Mouse (Mus musculus) erythroid progenitor cell, adult 5-6 weeks (primary cell): ENCODE data around the gene Gm38431. TPM values are rescaled to one million over a fixed set of nuclear protein-coding genes. Genes with fewer than 3 reads are reported as not detected.

Source experiments
- ATAC-seq: replicated peaks from 2 replicates; pipeline ENCODE4 v1.8.0; 2016; ENCODE audit warnings: moderate number of reproducible peaks, mild to moderate bottlenecking, moderate TSS enrichment, inconsistent platforms; ENCODE audit not compliant: poor library complexity, low FRiP score, severe bottlenecking
- total RNA-seq, 2 experiments: library from RNA; stranded (forward) in 1 of 2; stranded (reverse) in 1 of 2; fragments of 150-400 nt in 1 of 2; fragments of 186-747, 209-891 nt in 1 of 2; gene quantifications; 2 replicates each; pipeline versions ENCODE4 v1.2.3 to v1.2.4; 2015 to 2017; ENCODE audit warnings: low replicate concordance in 2 of 2

The Gm38431 gene
- total RNA-seq (2015; ENCODE audit: low replicate concordance), result 30.6 and 34.0 TPM in 2 replicates
- total RNA-seq (2017; ENCODE audit: low replicate concordance), result 4.2 TPM in 1 of 2 replicates, not detected in the other

DNA sequence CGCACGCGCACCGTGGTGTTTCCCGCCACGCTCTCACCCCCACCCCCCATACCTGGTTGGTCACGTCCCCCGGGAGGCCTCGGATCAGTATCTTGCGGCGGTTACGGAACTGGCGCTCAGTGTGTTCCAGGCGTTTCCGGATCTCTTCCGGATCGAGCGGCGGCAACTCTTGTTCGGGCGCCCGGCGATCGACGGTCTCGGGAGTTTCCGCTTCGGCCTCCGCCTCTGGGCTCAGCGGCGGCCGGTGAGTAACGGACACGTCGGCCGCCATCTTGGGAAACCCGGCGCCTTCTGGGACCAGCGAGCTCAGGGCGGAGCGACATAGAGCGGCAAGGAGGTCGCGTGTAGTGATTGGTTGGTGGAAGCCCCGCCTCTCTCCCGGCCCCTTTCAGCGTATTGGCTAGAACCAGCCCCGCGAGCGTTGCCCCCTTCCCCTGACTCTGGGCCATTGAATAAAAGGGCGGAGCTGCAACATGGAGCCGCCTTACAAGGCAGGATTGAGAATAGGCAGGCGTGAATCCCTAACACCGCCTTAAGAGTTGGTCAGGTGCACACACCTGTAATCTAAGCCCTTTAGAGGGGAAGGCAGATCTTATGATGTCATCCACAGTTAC, at the start of gene Gm38431, which contains the start of gene Raver1:
Gene Gm38431 (minus strand): TSS at position 291 of the 614 bp plus-strand sequence.
Gene Raver1 (minus strand): TSS at position 302 of the 614 bp plus-strand sequence.
- ATAC-seq, result peak; percentile 98

DNA sequence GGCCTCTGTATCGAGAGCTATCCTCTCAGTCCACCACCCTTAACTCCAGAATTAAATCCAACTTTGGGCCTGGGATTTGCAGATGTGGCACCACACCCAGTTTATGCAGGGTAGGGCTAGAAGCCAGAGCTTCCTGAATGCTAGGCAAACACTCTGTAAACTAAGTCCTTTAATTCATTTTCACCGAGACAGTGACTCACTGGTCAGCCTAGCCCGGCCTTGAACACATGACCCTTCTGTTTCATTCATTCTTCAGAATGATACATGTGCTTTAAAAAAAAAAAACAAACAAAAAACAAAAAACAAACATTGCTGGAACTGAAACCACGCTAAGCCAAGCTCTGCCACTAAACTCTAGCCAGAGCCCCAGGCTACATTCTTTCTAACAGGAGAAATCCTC, 46.6 kb upstream of the Gm38431 start:
- ATAC-seq, result no peak

GRCm38 (mm10) chr9:21137229-21137628, 45.4 kb upstream of the Gm38431 start:
- ATAC-seq, result peak; percentile 68

DNA sequence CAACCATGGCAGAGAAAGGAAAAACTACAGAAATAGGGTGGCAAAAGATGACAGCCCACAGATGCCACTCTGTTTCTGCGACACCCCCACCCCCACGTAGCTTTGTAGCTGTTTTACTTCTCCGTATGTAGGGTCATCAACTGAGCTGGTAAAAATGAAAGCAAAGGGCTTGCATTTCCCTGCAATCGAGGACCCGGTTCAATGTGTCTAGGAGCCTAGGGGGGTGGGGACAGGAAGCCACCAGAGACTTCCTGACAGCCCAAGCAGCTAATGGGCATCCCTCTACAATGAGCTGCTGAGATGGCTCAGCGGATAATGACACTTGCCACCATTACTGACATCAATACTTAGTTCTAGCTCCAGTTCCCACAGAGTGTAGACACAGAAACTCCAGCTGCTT, 44.6 kb upstream of the Gm38431 start:
- ATAC-seq, result no peak

GRCm38 (mm10) chr9:21135941-21136381, 44.2 kb upstream of the Gm38431 start:
- ATAC-seq, result no peak

DNA sequence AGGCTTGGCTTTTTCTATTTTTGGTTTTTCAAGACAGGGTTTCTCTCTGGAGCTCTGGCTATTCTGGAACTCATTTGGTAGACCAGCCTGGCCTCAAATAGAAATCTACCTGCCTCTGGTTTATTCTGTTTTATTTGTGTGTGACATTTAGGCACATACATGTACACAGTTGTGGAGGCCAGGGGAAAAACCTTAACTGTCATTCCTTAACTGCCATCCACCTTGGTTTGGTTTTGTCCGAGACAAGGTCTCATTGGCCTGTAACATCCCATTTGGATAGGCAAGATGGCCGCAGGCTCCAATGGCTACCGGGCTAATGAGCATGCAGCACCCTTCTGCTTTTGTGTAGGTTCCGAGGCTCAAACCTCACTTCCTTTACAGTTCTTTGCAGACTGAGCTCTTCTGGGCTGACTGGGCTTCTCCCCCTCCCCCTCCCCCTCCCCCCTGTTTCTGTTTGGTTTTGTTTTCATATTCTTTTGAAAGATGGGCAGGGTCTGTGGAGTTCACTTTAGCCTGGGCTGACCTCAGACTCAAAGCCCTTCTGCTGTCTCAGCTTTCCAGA, 43.6 kb upstream of the Gm38431 start:
- no peak for ATAC-seq

DNA sequence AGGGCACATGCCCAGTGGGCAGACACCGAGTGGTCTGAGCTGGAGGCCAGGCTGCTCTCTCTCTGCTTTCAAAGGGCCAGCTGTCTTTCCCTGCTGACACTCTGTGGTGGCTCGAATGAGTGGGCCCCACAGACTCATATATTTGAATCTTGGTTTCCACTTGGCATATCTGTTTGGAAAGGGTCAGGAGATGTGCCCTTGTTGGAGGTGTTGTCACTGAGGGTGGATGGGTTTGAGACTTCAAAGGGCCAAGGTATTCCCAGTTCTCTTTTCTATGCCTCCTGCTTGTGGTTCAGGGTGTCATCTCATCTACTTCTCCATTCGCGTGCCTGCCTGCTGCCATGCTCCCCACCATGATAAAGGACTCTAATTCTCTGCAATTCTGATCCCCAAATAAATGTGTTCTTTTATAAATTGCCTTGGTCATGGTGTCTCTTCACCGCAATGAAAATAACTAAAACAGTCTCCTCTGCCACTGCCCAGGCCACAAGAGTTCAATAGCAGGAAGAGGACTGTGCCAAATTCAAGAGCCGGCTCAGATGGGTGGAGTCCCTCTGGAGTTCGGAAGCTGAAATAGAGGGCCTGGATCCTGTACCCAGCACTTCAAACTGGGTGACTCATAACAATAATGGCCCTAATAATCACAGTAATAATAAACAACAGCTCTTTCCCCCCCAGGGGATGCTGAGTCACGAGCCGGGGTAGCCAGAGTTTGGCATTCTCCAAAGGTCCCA, 43.0 kb upstream of the Gm38431 start:
- no peak for ATAC-seq

DNA sequence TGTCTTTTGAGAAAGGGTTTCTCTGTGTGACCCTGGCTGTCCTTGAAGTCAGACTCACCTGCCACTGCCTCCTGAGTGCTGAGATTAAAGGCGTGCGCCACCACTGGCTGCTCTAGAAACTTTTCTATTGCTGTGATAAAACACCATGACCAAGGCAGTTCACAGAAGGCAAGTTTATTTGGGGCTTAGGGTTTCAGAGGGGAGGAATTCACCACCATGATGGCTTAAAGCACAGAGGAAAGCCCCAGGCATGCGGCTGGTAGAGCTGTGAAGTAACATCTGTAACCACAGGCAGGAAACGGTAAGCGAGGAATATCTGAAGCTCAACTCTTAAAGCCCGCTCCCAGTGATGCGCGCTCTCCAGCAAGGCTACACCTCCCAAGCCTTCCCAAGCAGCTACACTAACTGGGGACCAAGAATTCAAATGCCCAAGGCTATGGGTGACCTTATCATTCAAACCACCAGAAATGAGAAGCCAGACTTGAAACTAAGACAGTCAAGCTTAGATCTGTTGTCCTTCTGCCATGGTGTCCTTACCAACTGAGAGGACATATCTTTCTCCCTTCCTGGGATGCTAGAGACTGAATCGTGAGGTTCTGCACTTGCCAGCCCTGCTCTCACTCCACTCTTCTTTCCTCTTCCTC, 41.4 kb upstream of the Gm38431 start:
- ATAC-seq, result no peak

DNA sequence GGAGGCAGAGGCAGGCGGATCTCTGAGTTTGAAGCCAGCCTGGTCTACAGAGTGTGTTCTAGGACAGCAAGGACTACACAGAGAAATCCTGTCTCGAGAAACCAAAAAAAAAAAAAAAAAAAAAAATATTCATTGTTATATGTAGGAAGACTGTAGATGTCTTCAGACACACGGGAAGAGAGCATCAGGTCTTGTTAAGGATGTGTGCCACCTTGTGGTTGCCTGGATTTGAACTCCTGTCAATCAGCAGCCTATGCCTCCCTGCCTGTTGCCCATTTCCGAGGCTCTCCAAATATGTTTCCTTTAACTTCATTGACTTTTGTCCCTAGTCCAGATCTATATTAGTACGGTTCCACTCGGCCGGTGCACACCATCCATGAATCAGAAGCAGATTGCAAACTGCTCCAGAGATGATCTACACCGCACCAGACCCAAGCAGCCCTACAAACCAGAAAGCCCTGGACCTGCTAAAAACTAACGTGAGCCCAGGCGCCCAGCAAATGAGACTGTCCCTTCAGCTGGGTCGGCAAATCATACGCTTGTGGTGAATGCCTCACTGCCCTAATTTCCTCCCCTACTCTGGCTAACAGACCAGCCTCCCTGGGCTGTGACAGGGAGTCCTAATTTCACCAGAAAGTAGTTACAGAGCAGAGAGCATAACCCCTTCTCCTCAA, 40.4 kb upstream of the Gm38431 start:
- no peak for ATAC-seq

DNA sequence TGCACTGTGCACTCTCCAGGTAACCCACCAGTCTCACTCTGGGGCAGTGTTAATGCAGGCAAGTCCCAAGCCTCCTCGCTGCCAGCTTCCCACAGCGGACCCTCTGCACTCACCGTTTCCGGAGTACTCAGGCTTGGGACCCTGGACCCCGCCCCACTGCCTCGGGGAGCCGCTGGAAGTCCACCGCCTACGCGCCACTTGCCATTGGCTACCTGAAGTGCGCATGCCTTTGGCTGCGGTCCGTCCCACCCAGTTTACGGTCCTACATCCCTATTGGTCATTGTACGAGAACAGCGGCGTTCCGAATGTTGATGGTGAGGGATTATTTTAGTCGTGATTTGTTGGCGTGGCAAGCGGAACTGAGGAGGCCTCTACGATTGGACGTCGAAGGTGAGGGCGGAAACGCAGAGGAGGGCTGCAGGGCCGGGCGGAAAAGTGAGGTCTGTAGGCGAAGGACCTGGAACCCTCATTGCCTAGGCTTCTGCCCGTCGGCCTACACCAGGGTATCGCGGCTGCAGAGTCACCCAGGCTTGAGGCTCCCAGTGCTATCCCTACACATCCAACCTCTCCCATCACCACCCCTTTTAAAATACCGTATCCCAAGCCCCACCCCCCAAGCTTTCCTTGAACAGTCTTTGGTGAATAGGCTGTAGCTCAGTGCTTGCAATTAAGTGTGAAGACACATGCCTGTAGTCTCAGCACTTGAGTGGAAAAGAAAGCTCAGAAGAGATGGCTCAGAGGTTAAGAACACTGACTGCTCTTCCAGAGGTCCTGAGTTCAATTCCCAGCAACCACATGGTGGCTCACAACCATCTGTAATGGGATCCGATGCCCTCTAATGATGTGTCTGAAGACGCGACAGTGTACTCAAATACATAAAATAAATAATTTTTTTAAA, 39.5 kb upstream of the Gm38431 start, which contains the start of gene Tyk2:
Gene Tyk2 (minus strand): TSS at position 185 of the 898 bp plus-strand sequence.
- peak; percentile 95 for ATAC-seq

GRCm38 (mm10) chr9:21126259-21126627, 34.4 kb upstream of the Gm38431 start:
- ATAC-seq, result peak; percentile 26; the same call in 1 of the 2 replicates

DNA sequence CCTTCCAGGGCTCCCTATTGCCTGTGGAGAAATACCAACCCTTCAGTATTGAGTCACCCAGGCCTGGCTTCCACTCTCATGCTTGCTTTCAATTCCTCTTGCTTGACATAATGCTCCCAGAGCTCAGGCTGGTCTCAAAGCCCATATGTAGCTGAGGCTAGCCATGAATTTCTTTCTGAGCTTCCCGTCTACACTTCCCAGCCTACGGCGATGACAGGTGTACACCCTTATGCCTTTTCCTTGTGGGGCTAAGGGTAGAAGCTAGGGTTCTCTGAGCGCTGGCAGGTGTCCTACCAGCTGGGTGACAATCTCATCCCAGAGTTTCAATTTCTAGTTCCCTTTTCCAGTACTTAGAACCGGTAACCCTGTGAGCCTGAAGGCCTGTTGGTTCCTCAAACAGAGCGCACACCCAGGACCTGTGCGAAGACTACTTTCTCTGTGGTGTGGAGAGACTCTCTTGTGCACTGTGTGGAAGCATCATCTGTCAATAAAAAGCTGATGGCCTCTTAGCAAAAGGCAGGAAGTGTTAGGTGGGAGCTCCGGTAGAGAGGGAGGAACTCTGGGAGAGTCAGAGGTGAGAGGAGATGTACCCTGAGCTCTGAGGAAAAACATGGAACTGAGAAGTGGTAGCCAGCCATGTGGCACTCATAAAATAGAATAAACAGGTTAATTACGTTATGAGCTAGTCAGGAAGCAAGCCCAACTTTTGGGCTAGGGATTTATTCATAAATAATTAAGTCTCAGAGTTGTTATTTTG, 33.9 kb upstream of the Gm38431 start:
- ATAC-seq, result no peak

- ATAC-seq, result no peak
Measured at GRCm38 (mm10) chr9:21124837-21125236, 33.0 kb upstream of the Gm38431 start.

- ATAC-seq, result no peak
Measured at GRCm38 (mm10) chr9:21121483-21121882, 29.7 kb upstream of the Gm38431 start.

- no peak for ATAC-seq
Measured at GRCm38 (mm10) chr9:21117073-21117472, 25.3 kb upstream of the Gm38431 start.

- ATAC-seq, result no peak
Measured at GRCm38 (mm10) chr9:21115105-21115504, 23.3 kb upstream of the Gm38431 start.

DNA sequence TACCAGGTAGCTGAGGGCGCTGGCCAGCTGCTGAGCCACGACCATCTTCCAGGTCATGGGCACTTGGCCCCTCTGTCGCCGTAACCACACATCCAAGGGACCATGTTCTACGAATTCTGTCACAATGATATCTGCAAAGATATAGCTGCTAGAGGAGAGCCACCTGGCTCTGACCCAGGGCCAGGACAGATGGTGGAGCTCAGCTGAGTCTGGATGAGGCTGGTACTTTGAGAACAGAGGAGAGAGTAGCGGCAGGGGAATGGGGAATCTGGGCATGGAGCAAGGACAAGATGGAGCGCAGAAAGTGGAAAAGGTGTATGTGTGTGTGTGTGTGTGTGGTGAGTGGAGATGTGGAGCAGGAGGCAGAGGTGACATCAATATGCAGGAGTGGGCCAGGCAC, 22.4 kb upstream of the Gm38431 start:
- no peak for ATAC-seq

- no peak for ATAC-seq
Measured at GRCm38 (mm10) chr9:21113751-21114150, 22.0 kb upstream of the Gm38431 start.
